Mouse (Mus musculus): ENCODE measurements around the gene Cib1.

DNA sequence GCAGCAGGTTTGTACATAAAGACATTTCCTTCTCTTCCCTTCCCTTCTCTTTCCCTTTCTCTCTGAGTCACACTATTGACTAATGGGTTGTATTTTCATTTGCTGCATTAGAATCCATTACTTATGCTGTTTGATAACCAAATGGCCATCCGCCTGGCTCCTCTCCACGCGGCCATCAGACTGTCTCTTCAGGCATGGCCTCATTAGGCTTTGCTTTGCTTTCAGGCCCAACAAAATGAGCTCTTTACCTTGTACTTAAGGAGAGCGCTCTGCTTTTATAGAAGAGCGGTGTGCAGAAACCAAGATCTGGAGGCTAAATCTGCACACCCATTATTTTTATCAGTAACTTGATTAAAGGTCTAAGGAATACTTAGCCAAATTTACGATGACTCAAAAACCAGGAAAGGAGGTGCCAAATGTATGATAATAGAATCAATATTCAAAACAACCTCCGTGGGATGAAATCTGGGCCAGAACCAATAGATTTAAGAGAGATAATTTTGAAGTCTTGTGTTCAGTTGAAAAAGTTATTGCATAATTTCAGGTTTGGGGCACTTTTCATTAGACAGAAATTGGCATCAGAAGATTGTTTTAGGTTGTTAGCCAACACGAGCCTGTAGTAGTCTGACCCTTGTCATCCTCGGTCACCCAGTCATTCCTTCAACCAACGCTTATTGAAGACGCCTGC, 36.9 kb downstream of the Cib1 start:
- no peak for TF ChIP-seq CTCF (IDR thresholded peaks at IDR 0.05; ENCODE audit: extremely low read depth, insufficient read depth, low read length)
- no peak for TF ChIP-seq POLR2A (IDR thresholded peaks at IDR 0.05; ENCODE audit: extremely low read depth, insufficient read depth, low read length)
